Mouse (Mus musculus) embryonic facial prominence, embryonic 10.5 days (tissue): ENCODE measurements around the gene Tbc1d1. TPM values are rescaled to one million over a fixed set of nuclear protein-coding genes. Genes with fewer than 3 reads are reported as not detected.

Experiments used
- DNase-seq: peaks from one replicate; pipeline ENCODE4 v3.0.0-alpha.2; 2017; ENCODE audit warnings: low spot score
- H3K27ac ChIP-seq: fragments of 300-500 bp; sonication (generic); replicated peaks from 2 replicates; pipeline ENCODE4 v1.5.1; 2016; ENCODE audit warnings: mild to moderate bottlenecking
- H3K27me3 ChIP-seq: fragments of 300-500 bp; sonication (generic); replicated peaks from 2 replicates; pipeline ENCODE4 v1.6.1; 2016; ENCODE audit warnings: low read depth, mild to moderate bottlenecking; ENCODE audit not compliant: poor library complexity, severe bottlenecking
- H3K36me3 ChIP-seq: fragments of 300-500 bp; sonication (generic); replicated peaks from 2 replicates; pipeline ENCODE4 v1.6.1; 2016; ENCODE audit warnings: mild to moderate bottlenecking, moderate library complexity
- H3K4me1 ChIP-seq: fragments of 300-500 bp; sonication (generic); 2 replicates; pipeline ENCODE4 v1.6.1; 2016
- H3K4me3 ChIP-seq: fragments of 300-500 bp; sonication (generic); 2 replicates; pipeline ENCODE4 v1.5.1; 2016; ENCODE audit warnings: mild to moderate bottlenecking, moderate library complexity
- H3K9me3 ChIP-seq: fragments of 300-500 bp; sonication (generic); 2 replicates; pipeline ENCODE4 v1.6.1; 2016; ENCODE audit warnings: mild to moderate bottlenecking
- WGBS: fragments of 180-500 bp; shearing (Covaris S2); methylation state at CpG from one replicate; pipeline ENCODE4 v1.1.7; 2016; 5-methylcytosine and 5-hydroxymethylcytosine counted together
- polyA plus RNA-seq: library from polyadenylated mRNA; unstranded; fragments of >200 nt; fragmentation: Nextera tagmentation; extraction: Ambion mirVana; gene quantifications from 2 replicates; pipeline ENCODE4 v1.2.1, GENCODE M21; 2016

Tbc1d1 gene
- polyA plus RNA-seq, 1 experiment from 2014 or later, result 32.9 TPM

- H3K36me3 ChIP-seq, result peaks cover 77% of the 10 kb centered on the region
- no peak for DNase-seq
- H3K9me3 ChIP-seq, result no peaks in the 10 kb centered on the region
- 89% methylated on average over 7 of the region's 7 CpGs for WGBS
- no peak overlapping the region for H3K27ac ChIP-seq
- no peak overlapping the region for H3K4me3 ChIP-seq
- no peaks in the 10 kb centered on the region for H3K27me3 ChIP-seq
- H3K4me1 ChIP-seq, result no peaks in the 10 kb centered on the region
These were observed 121.6 kb downstream of the Tbc1d1 start for GRCm38 (mm10) chr5:64277646-64278191.

DNA sequence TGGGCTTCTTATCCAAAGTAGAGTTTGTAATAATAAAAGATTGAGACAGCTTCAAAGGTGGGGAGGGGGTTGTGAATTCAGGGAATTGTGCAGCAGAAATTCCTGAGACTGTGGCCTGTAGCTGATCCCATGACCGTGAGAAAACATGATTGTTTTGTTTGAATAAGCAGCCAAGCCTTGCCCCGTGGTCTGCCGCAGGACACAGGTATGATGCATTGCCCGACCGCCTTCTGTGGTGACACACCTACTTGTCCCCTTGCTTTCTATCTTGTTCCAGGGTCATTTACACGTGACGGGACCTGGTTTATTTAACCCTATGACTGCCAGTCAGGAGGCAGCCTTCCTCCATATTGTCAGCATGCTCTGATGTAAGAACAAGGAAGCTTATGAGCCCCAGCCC lies 123.6 kb downstream of the Tbc1d1 start:
- no peaks in the 10 kb centered on the region for H3K27me3 ChIP-seq
- H3K4me1 ChIP-seq, result no peaks in the 10 kb centered on the region
- H3K36me3 ChIP-seq, result peaks cover 79% of the 10 kb centered on the region
- H3K27ac ChIP-seq, result no peak overlapping the region
- no peaks in the 10 kb centered on the region for H3K9me3 ChIP-seq
- 75% methylated on average over 7 of the region's 7 CpGs for WGBS
- no peak overlapping the region for H3K4me3 ChIP-seq
- no peak for DNase-seq

DNA sequence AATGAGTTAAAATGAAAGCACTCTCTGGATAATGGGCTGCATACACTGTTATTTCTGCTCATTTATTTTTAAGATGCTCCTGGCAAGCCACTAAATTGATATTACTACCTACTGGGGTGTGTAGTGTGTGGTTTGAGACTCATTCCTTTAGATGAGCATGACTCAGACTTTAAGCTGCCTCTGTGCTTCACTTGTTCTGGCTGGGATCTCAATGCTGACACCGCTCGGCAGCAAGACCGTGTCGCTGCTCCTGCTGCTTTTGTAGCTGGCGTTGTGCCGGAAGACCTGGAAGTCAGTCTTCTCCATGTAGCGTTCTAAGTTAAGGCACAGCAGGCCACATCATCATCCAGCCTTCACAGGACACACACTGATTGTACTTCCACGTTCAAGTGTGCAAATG lies 124.1 kb downstream of the Tbc1d1 start:
- H3K27me3 ChIP-seq, result no peaks in the 10 kb centered on the region
- peaks cover 82% of the 10 kb centered on the region for H3K36me3 ChIP-seq
- H3K27ac ChIP-seq, result no peak overlapping the region
- no peaks in the 10 kb centered on the region for H3K4me1 ChIP-seq
- no peaks in the 10 kb centered on the region for H3K9me3 ChIP-seq
- H3K4me3 ChIP-seq, result no peak overlapping the region
- DNase-seq, result no peak
- WGBS, result 95% methylated on average over 8 of the region's 8 CpGs

DNA sequence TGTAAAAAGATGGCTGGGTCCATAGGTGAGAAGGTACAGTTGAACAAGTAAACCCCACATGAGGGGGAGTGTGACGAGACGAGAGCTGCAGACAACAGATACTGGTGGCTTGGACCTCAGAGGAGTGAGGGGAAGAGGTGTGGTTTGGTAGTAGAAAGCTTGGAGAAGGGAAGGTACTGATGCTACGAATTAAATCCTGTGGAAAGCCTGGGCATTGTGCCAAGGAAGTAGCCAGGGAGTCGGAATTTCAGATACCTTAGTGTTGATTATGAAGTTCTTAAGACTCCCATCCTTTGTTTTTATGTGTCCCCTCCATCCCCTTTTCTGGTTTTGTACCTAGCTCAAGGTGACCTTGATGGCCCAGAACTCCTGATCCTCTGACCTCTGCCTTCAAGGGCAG lies 124.5 kb downstream of the Tbc1d1 start:
- DNase-seq, result no peak
- Histone ChIP-seq H3K27ac (no peak overlapping the region), H3K27me3 (no peaks in the 10 kb centered on the region), H3K4me3 (no peak overlapping the region), H3K36me3 (peaks cover 81% of the 10 kb centered on the region), H3K9me3 (no peaks in the 10 kb centered on the region), H3K4me1 (no peaks in the 10 kb centered on the region)
- WGBS, result 90% methylated on average over 4 of the region's 4 CpGs

DNA sequence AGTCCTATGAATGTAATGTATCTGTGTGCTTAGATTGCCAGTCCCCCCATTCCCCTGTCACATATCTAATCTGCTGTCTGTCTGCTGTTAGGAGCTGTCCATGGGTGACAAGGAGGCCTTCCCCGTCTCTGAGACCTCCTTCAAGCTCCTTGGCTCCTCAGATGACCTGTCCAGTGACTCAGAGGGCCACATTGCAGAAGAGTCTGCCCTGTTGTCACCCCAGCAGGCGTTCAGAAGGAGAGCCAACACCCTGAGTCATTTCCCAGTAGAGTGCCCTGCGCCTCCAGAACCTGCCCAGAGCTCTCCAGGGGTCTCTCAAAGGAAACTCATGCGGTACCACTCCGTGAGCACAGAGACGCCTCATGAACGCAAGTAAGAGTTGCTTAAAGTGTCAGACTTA lies 125.6 kb downstream of the Tbc1d1 start:
- WGBS, result 95% methylated on average over 7 of the region's 7 CpGs
- Histone ChIP-seq H3K9me3 (no peaks in the 10 kb centered on the region), H3K27ac (no peak overlapping the region), H3K27me3 (no peaks in the 10 kb centered on the region), H3K4me3 (no peak overlapping the region), H3K36me3 (peaks cover 84% of the 10 kb centered on the region), H3K4me1 (no peaks in the 10 kb centered on the region)
- no peak for DNase-seq

- H3K4me3 ChIP-seq, result no peak overlapping the region
- H3K36me3 ChIP-seq, result peaks cover 89% of the 10 kb centered on the region
- H3K4me1 ChIP-seq, result no peaks in the 10 kb centered on the region
- 83% methylated on average over 4 of the region's 4 CpGs for WGBS
- H3K27me3 ChIP-seq, result no peaks in the 10 kb centered on the region
- no peaks in the 10 kb centered on the region for H3K9me3 ChIP-seq
- H3K27ac ChIP-seq, result no peak overlapping the region
- no peak for DNase-seq
These were observed 126.5 kb downstream of the Tbc1d1 start for GRCm38 (mm10) chr5:64282594-64282993.

GRCm38 (mm10) chr5:64285289-64285688 lies 129.2 kb downstream of the Tbc1d1 start:
- H3K27ac ChIP-seq, result no peak overlapping the region
- no peak for DNase-seq
- H3K27me3 ChIP-seq, result no peaks in the 10 kb centered on the region
- no peaks in the 10 kb centered on the region for H3K9me3 ChIP-seq
- H3K4me3 ChIP-seq, result no peak overlapping the region
- peaks cover 71% of the 10 kb centered on the region for H3K36me3 ChIP-seq
- H3K4me1 ChIP-seq, result peaks cover 9% of the 10 kb centered on the region
- WGBS, result 86% methylated on average over 4 of the region's 4 CpGs

DNA sequence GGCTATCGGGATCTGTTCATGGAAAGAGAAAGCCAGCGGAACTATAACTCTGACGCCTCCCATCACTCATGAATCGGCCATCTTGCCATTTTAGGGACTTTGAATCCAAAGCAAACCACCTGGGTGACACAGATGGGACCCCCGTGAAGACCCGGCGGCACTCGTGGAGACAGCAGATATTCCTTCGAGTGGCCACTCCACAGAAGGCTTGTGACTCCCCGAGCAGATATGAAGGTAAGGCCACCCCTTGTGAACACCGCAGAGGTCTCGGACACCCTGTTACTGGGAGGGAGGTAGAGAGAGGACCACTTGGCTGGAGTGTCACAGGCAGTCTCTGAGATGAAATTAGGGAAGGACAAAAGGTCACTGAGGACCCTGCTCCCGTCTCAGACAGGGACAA lies 129.7 kb downstream of the Tbc1d1 start:
- DNase-seq, result no peak
- H3K9me3 ChIP-seq, result no peaks in the 10 kb centered on the region
- WGBS, result 92% methylated on average over 13 of the region's 13 CpGs
- H3K4me1 ChIP-seq, result peaks cover 9% of the 10 kb centered on the region
- peaks cover 65% of the 10 kb centered on the region for H3K36me3 ChIP-seq
- H3K27ac ChIP-seq, result no peak overlapping the region
- H3K4me3 ChIP-seq, result no peak overlapping the region
- no peaks in the 10 kb centered on the region for H3K27me3 ChIP-seq

DNA sequence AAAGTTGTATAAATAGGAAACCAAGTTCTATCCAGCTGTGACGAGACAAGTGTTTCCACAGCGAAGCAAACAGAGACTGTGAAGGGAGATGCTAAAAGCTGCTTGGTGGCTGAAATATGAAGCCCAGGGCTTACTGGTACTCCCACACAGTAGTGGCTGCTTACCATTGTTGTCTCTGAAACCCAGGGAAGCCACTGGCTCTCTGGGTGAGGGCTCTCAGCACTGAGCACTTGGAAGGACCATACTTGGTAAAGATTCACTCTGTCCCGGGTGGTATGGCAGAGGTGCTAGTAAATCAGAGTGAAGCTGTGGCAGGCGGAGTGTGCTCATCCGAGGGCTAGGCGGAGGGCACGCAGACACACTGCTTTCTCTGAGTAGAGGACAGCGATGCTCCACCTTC lies 131.2 kb downstream of the Tbc1d1 start:
- H3K27ac ChIP-seq, result no peak overlapping the region
- no peak overlapping the region for H3K4me3 ChIP-seq
- H3K36me3 ChIP-seq, result peaks cover 52% of the 10 kb centered on the region
- 87% methylated on average over 8 of the region's 8 CpGs for WGBS
- peaks cover 9% of the 10 kb centered on the region for H3K4me1 ChIP-seq
- H3K9me3 ChIP-seq, result no peaks in the 10 kb centered on the region
- no peak for DNase-seq
- no peaks in the 10 kb centered on the region for H3K27me3 ChIP-seq

GRCm38 (mm10) chr5:64288031-64288928 lies 132.2 kb downstream of the Tbc1d1 start:
- peaks cover 9% of the 10 kb centered on the region for H3K4me1 ChIP-seq
- H3K9me3 ChIP-seq, result no peaks in the 10 kb centered on the region
- peaks cover 46% of the 10 kb centered on the region for H3K36me3 ChIP-seq
- no peak overlapping the region for H3K4me3 ChIP-seq
- no peak overlapping the region for H3K27ac ChIP-seq
- no peak for DNase-seq
- 91% methylated on average over 14 of the region's 14 CpGs for WGBS
- H3K27me3 ChIP-seq, result no peaks in the 10 kb centered on the region

GRCm38 (mm10) chr5:64289202-64290060 lies 133.3 kb downstream of the Tbc1d1 start:
- Histone ChIP-seq H3K9me3 (no peaks in the 10 kb centered on the region), H3K27me3 (no peaks in the 10 kb centered on the region), H3K4me1 (peaks cover 9% of the 10 kb centered on the region), H3K36me3 (peaks cover 49% of the 10 kb centered on the region), H3K4me3 (no peak overlapping the region), H3K27ac (peak overlapping the region; percentile 51; the same call in 1 of the 2 replicates)
- peak; percentile 70 for DNase-seq
- WGBS, result 69% methylated on average over 5 of the region's 5 CpGs

GRCm38 (mm10) chr5:64290061-64290345 lies 133.9 kb downstream of the Tbc1d1 start:
- DNase-seq, result no peak
- Histone ChIP-seq H3K4me1 (peaks cover 9% of the 10 kb centered on the region), H3K9me3 (no peaks in the 10 kb centered on the region), H3K27me3 (no peaks in the 10 kb centered on the region), H3K4me3 (no peak overlapping the region), H3K27ac (0 out of 2 replicates have a peak overlapping the region, but pooled peaks have one; percentile 35), H3K36me3 (peaks cover 51% of the 10 kb centered on the region)
- 56% methylated on average over 4 of the region's 4 CpGs for WGBS
